Mouse (Mus musculus): ENCODE data around the gene Supv3l1. TPM values are rescaled to one million over a fixed set of nuclear protein-coding genes. Genes with fewer than 3 reads are reported as not detected.
"Not testable (repeated sequence)": the region's sequence is repeated elsewhere in the genome, so short reads cannot be mapped to it uniquely, and the experiment has no call there.

The Supv3l1 gene
- total RNA-seq (2021) = 10 to 100 TPM; 20.8 to 25.6 TPM

GRCm38 (mm10) chr10:62449364-62450279, at the start of gene Supv3l1, which contains the start of gene 4930507D05Rik:
Gene Supv3l1 (minus strand): TSS chr10:62449738.
Gene 4930507D05Rik (plus strand): TSS chr10:62449489.
- DNase-seq (ENCODE audit: extremely low spot score in 1 of 2, low spot score in 2 of 2) = peak; percentile 88 to 92
- intact Hi-C loops (cut with DNase I) = no loop called here

- intact Hi-C loops (cut with DNase I); DNase-seq (ENCODE audit: extremely low spot score in 1 of 2, low spot score in 2 of 2): not testable (repeated sequence)
Observed at GRCm38 (mm10) chr10:62491681-62492080, 42.1 kb upstream of the Supv3l1 start.

GRCm38 (mm10) chr10:62488266-62488665, 38.7 kb upstream of the Supv3l1 start:
- DNase-seq (ENCODE audit: extremely low spot score in 1 of 2, low spot score in 2 of 2) = peak; percentile 18 to 41
- intact Hi-C loops (cut with DNase I) = no loop called here

- peak; percentile 97 to 98 for DNase-seq (ENCODE audit: extremely low spot score in 1 of 2, low spot score in 2 of 2)
- intact Hi-C loops (cut with DNase I) = no loop called here
Observed at GRCm38 (mm10) chr10:62486618-62487415, 37.3 kb upstream of the Supv3l1 start, which contains the start of gene Vps26a. Gene Vps26a (minus strand): TSS chr10:62486805.

- DNase-seq (ENCODE audit: extremely low spot score in 1 of 2, low spot score in 2 of 2) = peak in 1 of 2 experiments; percentile 16
- intact Hi-C loops (cut with DNase I) = no loop called here
Observed at GRCm38 (mm10) chr10:62485878-62486582, 36.5 kb upstream of the Supv3l1 start.

GRCm38 (mm10) chr10:62481108-62481852, 31.7 kb upstream of the Supv3l1 start:
- intact Hi-C loops (cut with DNase I) = no loop called here
- no peak for DNase-seq (ENCODE audit: extremely low spot score in 1 of 2, low spot score in 2 of 2)

GRCm38 (mm10) chr10:62476980-62477379, 27.4 kb upstream of the Supv3l1 start:
- no peak for DNase-seq (ENCODE audit: extremely low spot score in 1 of 2, low spot score in 2 of 2)

GRCm38 (mm10) chr10:62474944-62475343, 25.4 kb upstream of the Supv3l1 start:
- DNase-seq (ENCODE audit: extremely low spot score in 1 of 2, low spot score in 2 of 2) = no peak
- intact Hi-C loops (cut with DNase I) = no loop called here

More at GRCm38 (mm10) chr10:62476980-62477379, 27.4 kb upstream of the Supv3l1 start:
- intact Hi-C loops (cut with DNase I) = no loop called here

GRCm38 (mm10) chr10:62471105-62471504, 21.6 kb upstream of the Supv3l1 start:
- intact Hi-C loops (cut with DNase I) = no loop called here
- no peak for DNase-seq (ENCODE audit: extremely low spot score in 1 of 2, low spot score in 2 of 2)

GRCm38 (mm10) chr10:62469736-62470135, 20.2 kb upstream of the Supv3l1 start:
- intact Hi-C loops (cut with DNase I) = no loop called here
- DNase-seq (ENCODE audit: extremely low spot score in 1 of 2, low spot score in 2 of 2) = no peak

GRCm38 (mm10) chr10:62461321-62461720, 11.8 kb upstream of the Supv3l1 start:
- intact Hi-C loops (cut with DNase I) = no loop called here
- no peak for DNase-seq (ENCODE audit: extremely low spot score in 1 of 2, low spot score in 2 of 2)

- intact Hi-C loops (cut with DNase I) = not testable (repeated sequence)
Observed at GRCm38 (mm10) chr10:62452001-62452400, 2.5 kb upstream of the Supv3l1 start.

GRCm38 (mm10) chr10:62450280-62450640, 722 bp upstream of the Supv3l1 start:
- no peak for DNase-seq (ENCODE audit: extremely low spot score in 1 of 2, low spot score in 2 of 2)
- intact Hi-C loops (cut with DNase I) = no loop called here

More at GRCm38 (mm10) chr10:62452001-62452400, 2.5 kb upstream of the Supv3l1 start:
- DNase-seq (ENCODE audit: extremely low spot score in 1 of 2, low spot score in 2 of 2) = not testable (repeated sequence)

- intact Hi-C loops (cut with DNase I) = loop anchor here (10.0 kb wide), 1 partner anchor 344 kb away; no protein-coding TSS in a partner anchor
- no peak for DNase-seq (ENCODE audit: extremely low spot score in 1 of 2, low spot score in 2 of 2)
Observed at GRCm38 (mm10) chr10:62430427-62430826, 19.1 kb downstream of the Supv3l1 start.

GRCm38 (mm10) chr10:62425081-62425871, 24.3 kb downstream of the Supv3l1 start:
- intact Hi-C loops (cut with DNase I) = no loop called here
- DNase-seq (ENCODE audit: extremely low spot score in 1 of 2, low spot score in 2 of 2) = no peak

- intact Hi-C loops (cut with DNase I) = no loop called here
- DNase-seq (ENCODE audit: extremely low spot score in 1 of 2, low spot score in 2 of 2) = no peak
Observed at GRCm38 (mm10) chr10:62422255-62422654, 27.3 kb downstream of the Supv3l1 start, which contains the start of gene Hkdc1. Gene Hkdc1 (minus strand): TSS chr10:62422491.

GRCm38 (mm10) chr10:62421127-62421526, 28.4 kb downstream of the Supv3l1 start:
- no peak for DNase-seq (ENCODE audit: extremely low spot score in 1 of 2, low spot score in 2 of 2)
- intact Hi-C loops (cut with DNase I) = no loop called here
